Mouse (Mus musculus): ENCODE results near the gene Trnp1. TPM values are rescaled to one million over a fixed set of nuclear protein-coding genes. Genes with fewer than 3 reads are reported as not detected.
"Not testable (repeated sequence)": the region's sequence is repeated elsewhere in the genome, so short reads cannot be mapped to it uniquely, and the experiment has no call there.

Trnp1 gene
- polyA plus RNA-seq, 1 experiment, result 0.22 TPM

- Histone ChIP-seq H3K36me3 (replicated peaks; ENCODE audit: low read length) (no peaks in the 10 kb centered on the region), H3K4me1 (peaks cover 3% of the 10 kb centered on the region; the same call in 1 of the 2 replicates), H3K9me3 (no peaks in the 10 kb centered on the region), H3K27me3 (replicated peaks) (peaks cover 53% of the 10 kb centered on the region), H3K4me3 (replicated peaks) (no peak overlapping the region)
- TF ChIP-seq FLI1 (IDR thresholded peaks at IDR 0.05; ENCODE audit: low read length) (no peak), GATA1 (IDR thresholded peaks at IDR 0.05; ENCODE audit: borderline replicate concordance, low read length) (no peak)
Measured at GRCm38 (mm10) chr4:133512972-133513371, 14.6 kb upstream of the Trnp1 start.

- H3K4me1 ChIP-seq; H3K9me3 ChIP-seq; H3K4me3 ChIP-seq (replicated peaks); H3K36me3 ChIP-seq (replicated peaks; ENCODE audit: low read length): not testable (repeated sequence)
- H3K27me3 ChIP-seq (replicated peaks), result peaks cover 54% of the 10 kb centered on the region
Measured at GRCm38 (mm10) chr4:133512511-133512910, 14.2 kb upstream of the Trnp1 start.

GRCm38 (mm10) chr4:133511050-133511449, 12.7 kb upstream of the Trnp1 start:
- H3K4me3 ChIP-seq (replicated peaks), result no peak overlapping the region
- no peaks in the 10 kb centered on the region for H3K9me3 ChIP-seq
- peaks cover 3% of the 10 kb centered on the region; the same call in 1 of the 2 replicates for H3K4me1 ChIP-seq
- peaks cover 56% of the 10 kb centered on the region for H3K27me3 ChIP-seq (replicated peaks)
- H3K36me3 ChIP-seq (replicated peaks; ENCODE audit: low read length), result no peaks in the 10 kb centered on the region
- TF ChIP-seq FLI1 (IDR thresholded peaks at IDR 0.05; ENCODE audit: low read length) (no peak), GATA1 (IDR thresholded peaks at IDR 0.05; ENCODE audit: borderline replicate concordance, low read length) (no peak)

GRCm38 (mm10) chr4:133508990-133509389, 10.6 kb upstream of the Trnp1 start:
- H3K9me3 ChIP-seq, result no peaks in the 10 kb centered on the region
- TF ChIP-seq FLI1 (IDR thresholded peaks at IDR 0.05; ENCODE audit: low read length) (no peak), GATA1 (IDR thresholded peaks at IDR 0.05; ENCODE audit: borderline replicate concordance, low read length) (no peak)
- H3K36me3 ChIP-seq (replicated peaks; ENCODE audit: low read length), result no peaks in the 10 kb centered on the region
- H3K4me3 ChIP-seq (replicated peaks), result no peak overlapping the region
- peaks cover 9% of the 10 kb centered on the region; the same call in 1 of the 2 replicates for H3K4me1 ChIP-seq
- peaks cover 64% of the 10 kb centered on the region for H3K27me3 ChIP-seq (replicated peaks)

- Histone ChIP-seq H3K9me3 (no peaks in the 10 kb centered on the region), H3K4me3 (replicated peaks) (no peak overlapping the region), H3K27me3 (replicated peaks) (peaks cover 80% of the 10 kb centered on the region), H3K36me3 (replicated peaks; ENCODE audit: low read length) (no peaks in the 10 kb centered on the region), H3K4me1 (peaks cover 8% of the 10 kb centered on the region)
- TF ChIP-seq GATA1 (IDR thresholded peaks at IDR 0.05; ENCODE audit: borderline replicate concordance, low read length), result no peak
- no peak for TF ChIP-seq FLI1 (IDR thresholded peaks at IDR 0.05; ENCODE audit: low read length)
Measured at GRCm38 (mm10) chr4:133506573-133506972, 8.2 kb upstream of the Trnp1 start.

- Histone ChIP-seq H3K27me3 (replicated peaks) (peaks cover 85% of the 10 kb centered on the region), H3K4me1 (peaks cover 12% of the 10 kb centered on the region)
Measured at GRCm38 (mm10) chr4:133504755-133505485, 6.6 kb upstream of the Trnp1 start.

GRCm38 (mm10) chr4:133504300-133504699, 6.0 kb upstream of the Trnp1 start:
- H3K4me3 ChIP-seq (replicated peaks), result no peak overlapping the region
- H3K27me3 ChIP-seq (replicated peaks), result peaks cover 91% of the 10 kb centered on the region

More at GRCm38 (mm10) chr4:133504755-133505485, 6.6 kb upstream of the Trnp1 start:
- H3K36me3 ChIP-seq (replicated peaks; ENCODE audit: low read length), result no peaks in the 10 kb centered on the region
- H3K4me3 ChIP-seq (replicated peaks), result no peak overlapping the region
- no peaks in the 10 kb centered on the region for H3K9me3 ChIP-seq
- TF ChIP-seq GATA1 (IDR thresholded peaks at IDR 0.05; ENCODE audit: borderline replicate concordance, low read length) (no peak), FLI1 (IDR thresholded peaks at IDR 0.05; ENCODE audit: low read length) (no peak)

GRCm38 (mm10) chr4:133501514-133501913, 3.2 kb upstream of the Trnp1 start:
- H3K4me1 ChIP-seq, result peaks cover 31% of the 10 kb centered on the region
- no peaks in the 10 kb centered on the region for H3K36me3 ChIP-seq (replicated peaks; ENCODE audit: low read length)
- no peaks in the 10 kb centered on the region for H3K9me3 ChIP-seq
- peaks cover 95% of the 10 kb centered on the region for H3K27me3 ChIP-seq (replicated peaks)
- no peak for TF ChIP-seq GATA1 (IDR thresholded peaks at IDR 0.05; ENCODE audit: borderline replicate concordance, low read length)
- no peak for TF ChIP-seq FLI1 (IDR thresholded peaks at IDR 0.05; ENCODE audit: low read length)
- H3K4me3 ChIP-seq (replicated peaks), result peak overlapping the region; percentile 33

More at GRCm38 (mm10) chr4:133504300-133504699, 6.0 kb upstream of the Trnp1 start:
- H3K36me3 ChIP-seq (replicated peaks; ENCODE audit: low read length), result no peaks in the 10 kb centered on the region
- no peaks in the 10 kb centered on the region for H3K9me3 ChIP-seq
- peaks cover 12% of the 10 kb centered on the region for H3K4me1 ChIP-seq
- no peak for TF ChIP-seq GATA1 (IDR thresholded peaks at IDR 0.05; ENCODE audit: borderline replicate concordance, low read length)
- TF ChIP-seq FLI1 (IDR thresholded peaks at IDR 0.05; ENCODE audit: low read length), result no peak

- Histone ChIP-seq H3K4me1 (peaks cover 40% of the 10 kb centered on the region), H3K4me3 (replicated peaks) (peak overlapping the region; percentile 84), H3K9me3 (no peaks in the 10 kb centered on the region), H3K36me3 (replicated peaks; ENCODE audit: low read length) (no peaks in the 10 kb centered on the region), H3K27me3 (replicated peaks) (peaks cover 85% of the 10 kb centered on the region)
- TF ChIP-seq GATA1 (IDR thresholded peaks at IDR 0.05; ENCODE audit: borderline replicate concordance, low read length) (no peak), FLI1 (IDR thresholded peaks at IDR 0.05; ENCODE audit: low read length) (no peak)
Measured at GRCm38 (mm10) chr4:133497461-133498159, 740 bp downstream of the Trnp1 start.

Measured in megakaryocyte, embryonic 14.5 days (primary cell).